Mouse (Mus musculus) cerebellum, postnatal 36 days (tissue): ENCODE results near the gene Wwox.

Source experiments
- DNase-seq, 2 experiments: peaks; one replicate each; pipeline ENCODE4 v3.0.0; 2021 to 2022; ENCODE audit warnings: mixed read lengths in 2 of 2

Gene Wwox

DNA sequence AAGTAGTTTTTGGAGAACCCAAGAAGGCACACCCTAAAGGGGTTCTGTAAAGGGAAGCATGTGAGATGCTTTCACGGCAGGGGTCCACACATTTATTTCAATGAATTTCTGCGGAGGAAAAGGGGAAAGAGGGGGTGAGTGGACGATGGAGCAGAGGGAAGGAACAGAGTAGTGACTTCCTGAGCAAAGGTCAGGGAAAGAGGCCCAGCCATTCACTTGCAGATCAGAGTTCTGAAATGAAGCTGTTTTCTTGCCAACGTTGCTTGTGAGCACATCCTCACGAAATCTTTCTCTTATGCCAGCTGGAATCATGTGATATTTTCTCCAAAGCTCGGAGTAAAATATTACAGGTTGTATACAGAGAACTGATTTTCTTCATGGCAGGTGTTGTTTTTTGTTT lies 164.1 kb downstream of the Wwox start:
- DNase-seq, result no peak

- DNase-seq, result no peak
Measured at GRCm38 (mm10) chr8:114604315-114604714, 164.9 kb downstream of the Wwox start.

GRCm38 (mm10) chr8:114605651-114606050 lies 166.2 kb downstream of the Wwox start:
- no peak for DNase-seq

DNA sequence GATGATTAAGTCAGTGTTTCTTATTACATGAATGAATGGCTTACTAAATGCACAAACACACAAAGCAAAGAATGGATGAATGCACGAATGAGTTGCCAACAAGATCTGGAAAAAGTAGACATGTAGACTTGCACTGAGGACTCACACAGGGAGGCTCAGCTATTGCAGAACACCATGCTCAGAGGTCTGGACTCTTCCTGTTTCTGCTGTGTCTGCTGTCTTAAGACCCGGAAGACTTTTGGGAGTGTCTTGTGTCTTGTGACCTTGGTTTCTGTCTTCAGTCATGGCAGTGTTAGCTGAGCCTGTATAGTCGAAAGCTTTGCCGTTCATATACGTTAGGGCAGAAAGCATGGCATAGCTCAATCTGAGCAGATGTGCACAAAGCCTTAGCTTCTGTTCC lies 169.9 kb downstream of the Wwox start:
- DNase-seq, result no peak

DNA sequence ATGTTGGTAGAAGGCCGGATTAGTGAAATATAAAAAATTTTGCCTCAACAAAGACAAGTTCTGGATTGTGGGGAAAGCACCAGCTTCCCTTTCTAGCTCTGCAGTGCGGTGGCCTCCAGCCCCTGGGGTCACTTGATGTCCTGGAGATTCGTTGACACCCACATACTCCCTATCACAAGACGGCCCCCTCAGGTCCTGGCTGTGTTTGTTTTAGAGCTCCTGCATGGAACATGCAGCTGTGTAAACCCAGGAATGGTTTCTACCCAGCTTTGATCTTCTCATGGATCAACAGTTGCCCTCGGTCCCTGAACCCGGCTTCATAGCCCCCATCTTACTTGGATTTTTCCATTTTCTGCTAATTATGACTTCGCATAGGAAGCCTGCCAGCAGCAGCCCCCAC lies 171.6 kb downstream of the Wwox start:
- DNase-seq, result no peak

- DNase-seq, result no peak
Measured at GRCm38 (mm10) chr8:114612091-114612490, 172.6 kb downstream of the Wwox start.

GRCm38 (mm10) chr8:114615413-114615812 lies 176.0 kb downstream of the Wwox start:
- no peak for DNase-seq

DNA sequence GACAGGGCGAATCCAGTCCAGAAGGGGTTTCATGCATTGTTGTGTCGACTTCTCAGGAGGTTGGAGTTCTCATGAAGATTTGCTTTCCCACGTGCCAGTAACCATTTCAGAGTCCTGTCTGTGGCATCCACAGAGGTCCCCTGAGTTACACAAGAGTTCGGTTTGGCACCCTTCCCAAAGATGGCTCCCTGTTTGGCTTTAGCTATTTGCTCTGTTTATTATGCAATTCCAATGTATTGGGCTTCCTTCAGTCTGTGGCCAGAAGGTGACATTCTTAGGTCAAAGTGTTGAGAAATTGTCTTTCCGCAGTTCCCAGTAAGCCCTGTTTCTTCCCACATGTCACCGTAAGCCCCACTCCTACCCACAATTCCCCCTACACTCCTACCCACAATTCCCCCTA lies 176.5 kb downstream of the Wwox start:
- no peak for DNase-seq

DNA sequence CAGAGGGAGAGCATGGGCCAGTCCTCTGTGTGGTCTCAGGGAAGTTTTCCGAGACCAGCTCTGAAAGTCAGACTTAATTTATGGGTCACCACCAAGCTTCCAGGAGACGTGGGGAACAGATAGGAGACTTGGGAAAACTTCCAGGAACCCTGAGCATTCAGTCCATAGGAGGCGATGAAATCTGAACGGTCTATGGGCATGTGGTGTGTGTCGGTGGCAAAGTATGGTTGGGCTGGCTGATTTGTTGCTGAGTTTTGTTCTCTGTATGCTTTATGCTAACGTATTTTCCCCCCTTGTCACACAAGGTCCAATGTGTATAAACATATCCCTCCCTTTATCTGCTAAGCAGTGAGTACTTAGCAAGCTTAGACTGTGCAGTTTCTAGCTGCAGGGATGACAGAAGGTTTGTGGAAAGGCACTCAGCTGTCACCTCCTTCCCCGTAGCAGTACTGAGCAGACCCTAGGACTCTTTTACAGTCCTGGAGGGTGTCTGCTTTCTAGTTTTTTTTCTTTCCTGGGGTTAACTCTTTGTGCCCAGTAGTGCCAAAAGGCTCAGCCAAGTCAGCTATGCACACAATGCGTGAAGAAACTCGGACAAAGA lies 179.6 kb downstream of the Wwox start:
- no peak for DNase-seq

- no peak for DNase-seq
Measured at GRCm38 (mm10) chr8:114625402-114625801, 185.9 kb downstream of the Wwox start.

DNA sequence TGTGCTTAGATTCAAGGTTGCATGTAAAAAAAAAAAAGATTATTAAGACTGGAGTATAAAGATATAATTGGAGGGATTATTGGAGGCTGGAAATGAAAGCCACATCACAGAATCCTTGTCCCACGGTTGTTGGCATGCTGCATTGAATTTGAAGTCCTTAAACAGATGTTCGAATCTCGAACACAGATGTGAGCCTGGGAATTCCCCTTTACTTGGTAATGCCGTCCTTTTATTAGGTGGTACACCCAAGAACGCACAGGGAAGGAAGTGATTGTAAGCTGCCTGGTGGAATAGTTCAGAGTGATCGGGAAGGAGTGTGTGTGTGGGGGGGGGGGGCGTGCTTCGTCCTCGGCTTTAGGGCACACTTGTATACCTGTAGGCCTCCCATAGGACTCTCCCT lies 187.4 kb downstream of the Wwox start:
- no peak for DNase-seq

DNA sequence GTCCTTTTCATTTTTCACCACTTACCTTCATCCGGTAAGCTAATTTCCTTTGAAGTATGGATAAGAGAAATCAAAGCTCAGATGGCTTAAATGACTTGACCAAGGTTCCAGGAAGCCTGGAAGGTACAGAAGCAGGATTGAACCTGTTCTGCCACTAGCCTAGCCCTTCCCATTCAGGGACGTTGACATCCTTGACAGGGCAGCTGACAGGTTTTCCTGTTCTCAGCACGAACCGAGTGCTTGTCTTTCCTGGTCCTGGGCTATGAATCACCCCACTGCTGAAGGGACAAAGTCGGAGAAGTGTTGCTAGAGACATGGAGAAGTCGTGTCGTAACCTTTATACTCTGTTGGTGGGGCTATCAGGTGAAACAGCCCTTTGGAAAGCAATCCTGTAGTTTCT lies 190.3 kb downstream of the Wwox start:
- DNase-seq, result no peak

- no peak for DNase-seq
Measured at GRCm38 (mm10) chr8:114631087-114631486, 191.6 kb downstream of the Wwox start.

DNA sequence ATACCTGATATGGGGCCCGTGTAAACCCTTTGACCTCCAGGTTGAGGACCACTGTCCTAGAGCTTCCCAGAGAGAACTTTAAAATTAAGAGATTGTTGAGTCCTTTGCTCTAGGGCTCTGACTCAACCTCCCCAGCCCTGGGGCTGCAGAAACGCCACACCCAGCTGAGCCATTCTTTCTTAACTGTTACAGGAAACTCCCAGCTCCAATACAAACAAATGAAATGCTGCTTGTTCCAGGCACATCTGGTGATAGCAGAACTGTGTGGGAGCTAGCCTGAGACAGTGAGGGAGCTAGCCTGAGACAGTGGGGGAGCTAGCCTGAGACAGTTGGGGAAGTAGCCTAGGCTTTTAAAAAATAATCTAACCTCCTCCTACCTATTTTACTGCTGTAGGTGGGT lies 194.7 kb downstream of the Wwox start:
- no peak for DNase-seq

DNA sequence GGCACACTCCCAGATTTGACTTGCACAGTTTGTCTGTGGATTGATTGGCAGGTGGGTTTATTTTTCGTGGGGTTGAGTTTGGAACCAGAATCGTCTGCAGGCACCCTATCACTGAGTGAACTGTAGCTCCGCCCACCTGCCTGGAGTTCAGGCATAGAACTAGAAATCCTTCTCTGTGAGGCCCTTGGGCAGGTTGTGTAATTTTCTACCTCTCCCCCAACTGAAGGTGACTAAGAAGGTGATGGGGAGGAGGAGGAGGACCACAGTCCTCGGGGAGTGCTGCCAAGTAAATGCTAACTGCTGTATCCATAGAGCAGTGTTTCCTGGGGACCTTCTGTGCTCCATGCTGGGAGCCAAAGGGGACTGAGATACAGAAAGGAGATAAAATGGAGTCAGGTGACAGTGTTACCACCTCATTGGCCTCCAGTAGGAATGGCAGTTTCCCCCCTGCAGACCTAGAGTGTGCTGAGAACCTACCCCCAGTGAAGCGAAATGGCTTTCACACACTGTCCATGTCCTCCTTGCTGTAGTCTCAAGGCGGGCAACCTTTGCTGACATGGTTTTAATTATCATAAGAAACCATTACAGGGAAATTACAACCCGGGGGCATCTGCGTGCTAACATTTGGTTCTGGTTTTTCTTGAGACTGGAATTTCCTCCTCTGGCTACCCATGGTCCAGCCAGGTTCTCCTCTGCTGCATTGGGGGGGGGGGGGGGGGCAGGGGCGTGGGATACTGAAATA lies 195.4 kb downstream of the Wwox start:
- DNase-seq, result no peak

- no peak for DNase-seq
Measured at GRCm38 (mm10) chr8:114636376-114636775, 196.9 kb downstream of the Wwox start.

- no peak for DNase-seq
Measured at GRCm38 (mm10) chr8:114641809-114642208, 202.4 kb downstream of the Wwox start.

DNA sequence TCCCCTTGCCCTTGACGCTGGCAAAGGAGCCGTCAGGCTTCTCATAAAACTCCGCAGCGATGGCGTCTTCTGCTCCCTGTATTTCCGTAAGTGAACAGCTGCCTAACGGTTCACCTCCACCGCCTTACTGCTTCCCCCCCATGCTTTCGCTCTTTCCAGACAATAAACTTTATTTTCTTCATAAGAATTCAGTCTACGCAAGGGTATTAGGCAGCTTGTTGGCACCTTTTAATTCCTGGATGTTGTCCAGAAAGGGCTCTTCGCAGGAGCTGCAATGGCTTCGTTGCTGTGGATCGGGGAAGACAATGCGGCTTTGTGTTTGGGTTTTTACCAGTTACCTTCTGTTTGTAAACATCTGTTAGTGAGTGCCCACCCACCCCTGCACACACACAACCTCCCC lies 211.3 kb downstream of the Wwox start:
- peak in 1 of 2 experiments; percentile 32 for DNase-seq

GRCm38 (mm10) chr8:114657789-114658188 lies 218.3 kb downstream of the Wwox start:
- peak; percentile 59 to 67 for DNase-seq

GRCm38 (mm10) chr8:114658475-114658874 lies 219.0 kb downstream of the Wwox start:
- no peak for DNase-seq

DNA sequence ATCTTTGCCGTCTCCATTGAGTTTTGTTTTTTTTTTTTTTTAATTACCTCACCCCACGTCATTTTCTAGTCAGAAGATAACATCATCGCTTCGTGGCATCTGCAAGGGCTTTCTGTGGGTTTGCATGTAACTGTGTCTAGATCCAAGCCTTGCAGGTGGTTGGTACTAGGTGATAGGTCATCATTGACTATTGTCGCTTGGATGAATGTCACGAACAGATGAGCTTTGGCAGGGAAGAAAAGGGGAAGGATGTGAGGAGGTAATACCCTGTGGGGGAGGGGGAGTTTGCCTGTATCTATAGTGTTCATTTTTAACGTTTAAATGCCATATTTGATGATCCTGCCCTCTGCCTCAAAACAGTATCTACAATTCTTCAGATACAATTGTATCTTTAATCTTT lies 223.6 kb downstream of the Wwox start:
- DNase-seq, result no peak

DNA sequence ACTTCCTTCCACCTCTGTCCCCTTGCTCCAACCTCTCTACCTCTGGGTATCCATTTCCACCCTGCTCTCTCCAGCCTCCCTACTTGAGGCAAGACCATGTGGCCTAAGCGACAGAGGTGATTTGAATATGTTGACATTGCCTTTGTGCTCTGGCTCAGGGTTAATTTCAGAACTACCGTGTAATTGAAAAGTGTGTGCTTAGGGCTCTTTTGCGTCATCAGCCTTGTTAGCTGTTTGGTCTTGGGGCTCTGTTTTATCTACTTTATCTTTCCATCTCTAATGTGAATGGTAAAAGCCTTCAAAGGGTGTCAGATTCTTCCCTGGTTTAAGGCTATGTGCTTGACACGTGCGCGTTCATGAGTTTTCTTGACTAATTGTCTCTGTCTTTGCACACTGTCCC lies 226.1 kb downstream of the Wwox start:
- DNase-seq, result no peak

- DNase-seq, result no peak
Measured at GRCm38 (mm10) chr8:114670801-114671200, 231.3 kb downstream of the Wwox start.

DNA sequence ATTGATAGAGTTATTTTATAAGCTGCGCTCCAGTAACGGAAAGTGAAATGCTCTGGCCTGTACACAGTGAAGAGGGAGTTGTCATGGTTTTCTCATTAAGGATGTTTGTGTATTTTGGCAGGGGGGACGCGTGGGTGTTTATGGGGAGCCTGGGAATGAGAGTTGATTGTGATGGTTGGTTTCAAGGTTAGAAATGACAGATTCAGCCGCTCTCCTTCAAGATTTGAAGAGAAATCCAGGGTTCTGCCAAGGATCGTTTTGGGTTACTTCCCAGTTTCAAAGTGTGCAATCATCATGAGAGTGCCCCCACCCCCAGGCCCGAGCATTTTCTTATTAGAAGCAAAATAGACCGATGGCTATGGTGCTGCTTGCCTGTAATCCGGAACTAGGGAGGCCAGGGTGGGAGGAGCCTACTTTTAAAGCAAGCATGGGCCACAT lies 231.8 kb downstream of the Wwox start:
- no peak for DNase-seq

GRCm38 (mm10) chr8:114673416-114673815 lies 234.0 kb downstream of the Wwox start:
- no peak for DNase-seq
